Mouse (Mus musculus) megakaryocyte, adult 5-6 weeks (primary cell): ENCODE results near the gene Bcl2l14. TPM values are rescaled to one million over a fixed set of nuclear protein-coding genes. Genes with fewer than 3 reads are reported as not detected.

ENCODE experiments used
- ATAC-seq: 2 replicates; pipeline ENCODE4 v1.8.0; 2016; ENCODE audit warnings: mild to moderate bottlenecking, inconsistent platforms; ENCODE audit not compliant: poor library complexity, severe bottlenecking
- total RNA-seq, 2 experiments: library from RNA; stranded (forward) in 1 of 2; stranded (reverse) in 1 of 2; fragments of 153-499, 151-499 nt in 1 of 2; fragments of 221-1000, 200-1000 nt in 1 of 2; gene quantifications; 2 replicates each; pipeline versions ENCODE4 v1.2.3 to v1.2.4; 2015 to 2017

Gene Bcl2l14
- total RNA-seq (2015) (0.22 and 0.50 TPM in 2 replicates), total RNA-seq (2017) (0.49 and 1.4 TPM in 2 replicates)

DNA sequence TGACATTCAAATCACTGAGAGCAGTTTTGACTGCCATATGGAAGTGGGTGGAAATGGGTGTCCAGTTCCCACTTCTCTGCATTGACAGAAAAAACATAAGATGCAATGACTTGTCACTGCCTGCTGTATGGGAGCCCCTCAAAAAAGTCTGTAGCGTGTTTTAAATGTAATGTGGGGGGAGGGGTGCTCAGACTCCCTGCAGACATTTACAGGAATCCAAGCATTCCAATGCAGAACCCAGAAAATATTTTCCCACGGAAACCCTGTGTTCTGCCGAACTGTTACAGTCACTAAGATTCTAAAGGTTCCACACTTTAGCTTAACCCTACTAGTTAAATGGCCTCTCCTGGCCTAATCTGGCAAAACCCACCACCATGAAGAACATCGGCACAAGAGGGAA, at the start of gene Bcl2l14:
Bcl2l14 (plus strand) TSS at position 301 of the 400 bp plus-strand sequence.
- ATAC-seq = no peak

DNA sequence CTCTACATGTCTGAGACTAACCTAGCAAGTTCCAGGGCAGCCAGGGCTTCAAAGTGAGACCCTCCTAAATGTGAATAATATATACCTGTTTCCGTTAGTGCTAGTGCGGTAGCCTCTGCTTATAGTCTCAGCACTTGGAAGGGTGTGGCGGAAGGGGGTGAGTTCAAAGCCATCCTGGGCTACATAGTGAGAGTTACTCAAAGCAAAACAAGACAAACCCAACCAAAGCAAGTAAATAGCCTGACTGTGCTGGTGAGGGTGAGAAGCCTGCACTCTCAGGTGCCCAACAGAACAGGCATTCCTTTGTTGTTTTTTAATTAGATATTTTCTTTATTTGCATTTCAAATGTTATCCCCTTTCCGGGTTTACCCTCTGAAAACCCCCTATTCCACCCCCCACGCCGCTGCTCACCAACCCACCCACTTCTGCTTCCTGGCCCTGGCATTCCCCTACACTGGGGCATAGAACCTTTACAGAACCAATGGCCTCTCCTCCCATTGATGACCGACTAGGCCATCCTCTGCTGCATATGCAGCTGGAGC, 47.5 kb upstream of the Bcl2l14 start:
- ATAC-seq = no peak

DNA sequence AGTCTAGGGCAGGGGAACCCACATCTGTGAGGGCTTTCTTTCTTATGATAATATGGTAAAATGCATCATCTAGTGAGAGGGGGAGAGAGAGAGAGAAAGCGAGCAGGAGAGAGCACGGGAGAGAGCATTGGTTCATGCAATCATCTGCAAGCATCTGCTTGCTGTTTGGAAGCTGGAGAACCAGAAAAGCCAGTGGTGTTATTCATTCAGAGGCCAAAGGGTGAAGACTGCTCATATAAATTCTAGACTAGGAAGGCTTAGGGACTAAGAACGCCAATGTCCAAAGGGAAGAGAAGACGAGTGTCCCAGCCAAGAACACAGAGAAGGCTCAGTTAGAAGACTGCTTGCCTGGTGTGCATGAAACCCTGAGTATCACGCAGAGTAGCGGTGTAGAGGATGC, 43.2 kb upstream of the Bcl2l14 start:
- no peak for ATAC-seq

DNA sequence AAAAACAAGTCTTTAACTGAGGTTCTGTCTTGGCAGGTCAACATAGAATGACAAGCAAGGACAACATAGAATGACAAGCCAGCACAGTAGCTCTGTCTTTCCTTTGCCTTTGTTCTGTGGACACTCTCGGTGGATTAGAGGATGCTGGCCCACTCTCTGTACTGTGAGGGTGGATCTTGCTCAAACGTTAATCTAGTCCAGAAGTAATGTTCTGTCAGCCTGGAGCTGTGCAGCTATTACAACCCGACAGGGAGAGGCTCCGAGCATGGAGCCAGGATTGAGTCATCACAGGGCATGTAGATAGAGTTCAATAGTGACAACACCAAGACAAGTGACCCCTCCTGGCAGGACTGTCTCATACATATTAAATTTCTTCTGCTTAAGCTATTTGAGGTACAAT, 42.4 kb upstream of the Bcl2l14 start:
- ATAC-seq = no peak

DNA sequence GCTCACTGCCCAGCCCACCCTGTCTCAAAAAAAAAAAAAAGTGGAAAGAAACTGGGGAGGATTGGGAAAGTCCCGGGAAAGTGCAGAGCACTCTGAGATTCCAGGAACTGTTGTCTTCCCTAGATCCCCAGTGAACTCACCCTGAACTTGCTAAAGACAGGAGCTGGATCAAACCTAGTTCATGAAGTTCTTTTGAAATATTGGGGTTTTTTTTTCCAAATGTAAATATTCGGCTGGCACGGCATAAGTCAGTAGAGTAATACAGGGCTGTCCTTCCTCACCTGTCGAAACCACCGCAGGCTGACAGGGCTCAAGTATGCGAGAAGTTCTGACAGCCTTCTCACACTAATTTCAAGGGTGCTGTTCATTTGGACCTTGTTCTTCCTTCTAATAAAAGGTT, 38.5 kb upstream of the Bcl2l14 start:
- no peak for ATAC-seq

DNA sequence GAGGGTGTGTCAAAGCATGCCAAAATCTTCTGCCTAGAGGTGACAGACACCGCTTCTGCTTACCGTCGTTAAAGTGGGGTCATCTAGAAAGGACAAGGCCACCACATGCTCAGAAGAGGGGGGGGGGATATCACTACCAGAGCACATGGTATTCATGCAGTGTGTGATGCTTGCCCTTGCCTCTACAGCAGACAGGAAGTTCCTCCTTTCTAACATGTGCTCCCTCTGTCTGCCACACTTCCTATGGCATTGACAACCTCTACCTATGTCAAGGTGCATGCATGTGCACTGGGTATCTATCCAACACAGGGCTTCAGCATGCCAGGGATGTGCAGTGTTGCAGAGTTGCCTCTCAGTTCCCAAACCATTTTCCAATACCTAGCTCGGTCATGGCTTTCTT, 36.0 kb upstream of the Bcl2l14 start:
- ATAC-seq = no peak

DNA sequence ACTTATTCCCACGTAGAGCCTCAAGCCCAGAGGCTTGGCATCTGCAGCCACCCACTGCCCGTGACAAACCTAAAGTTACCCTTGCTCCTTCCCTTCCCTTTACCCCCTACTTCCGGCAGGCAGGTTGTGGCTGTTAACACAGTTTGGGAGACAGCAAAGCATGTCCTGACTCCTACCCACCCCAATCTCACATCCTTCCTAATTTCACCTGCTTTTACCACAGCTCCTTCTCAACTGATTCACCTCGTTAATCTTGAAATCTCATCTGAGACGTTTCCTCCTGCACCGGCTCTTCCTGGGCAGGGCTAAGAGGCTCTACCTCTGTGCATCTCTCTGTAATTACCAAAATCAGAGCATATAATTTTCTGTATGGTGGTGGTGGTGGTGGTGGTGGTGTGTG, 31.5 kb upstream of the Bcl2l14 start:
- ATAC-seq = no peak

DNA sequence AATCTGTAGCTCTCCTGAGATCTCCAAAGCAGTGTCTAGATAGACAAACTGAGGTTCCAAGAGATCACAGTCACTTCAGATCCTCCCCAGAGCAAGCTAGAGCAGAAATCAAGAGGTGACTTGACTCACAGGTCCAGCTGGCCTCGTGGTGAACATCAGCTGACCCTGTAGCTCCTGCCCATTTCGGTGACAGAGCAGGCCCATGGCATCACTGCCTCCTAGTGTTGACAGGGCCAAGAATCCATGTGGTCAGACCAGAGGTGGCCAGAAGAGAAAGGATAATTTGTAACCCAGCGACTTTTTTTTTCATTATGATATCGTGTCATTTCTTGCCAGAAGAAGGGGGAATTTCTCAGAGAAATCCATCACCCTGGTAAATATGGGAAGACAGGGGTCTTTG, 30.2 kb upstream of the Bcl2l14 start:
- ATAC-seq = peak; percentile 36

DNA sequence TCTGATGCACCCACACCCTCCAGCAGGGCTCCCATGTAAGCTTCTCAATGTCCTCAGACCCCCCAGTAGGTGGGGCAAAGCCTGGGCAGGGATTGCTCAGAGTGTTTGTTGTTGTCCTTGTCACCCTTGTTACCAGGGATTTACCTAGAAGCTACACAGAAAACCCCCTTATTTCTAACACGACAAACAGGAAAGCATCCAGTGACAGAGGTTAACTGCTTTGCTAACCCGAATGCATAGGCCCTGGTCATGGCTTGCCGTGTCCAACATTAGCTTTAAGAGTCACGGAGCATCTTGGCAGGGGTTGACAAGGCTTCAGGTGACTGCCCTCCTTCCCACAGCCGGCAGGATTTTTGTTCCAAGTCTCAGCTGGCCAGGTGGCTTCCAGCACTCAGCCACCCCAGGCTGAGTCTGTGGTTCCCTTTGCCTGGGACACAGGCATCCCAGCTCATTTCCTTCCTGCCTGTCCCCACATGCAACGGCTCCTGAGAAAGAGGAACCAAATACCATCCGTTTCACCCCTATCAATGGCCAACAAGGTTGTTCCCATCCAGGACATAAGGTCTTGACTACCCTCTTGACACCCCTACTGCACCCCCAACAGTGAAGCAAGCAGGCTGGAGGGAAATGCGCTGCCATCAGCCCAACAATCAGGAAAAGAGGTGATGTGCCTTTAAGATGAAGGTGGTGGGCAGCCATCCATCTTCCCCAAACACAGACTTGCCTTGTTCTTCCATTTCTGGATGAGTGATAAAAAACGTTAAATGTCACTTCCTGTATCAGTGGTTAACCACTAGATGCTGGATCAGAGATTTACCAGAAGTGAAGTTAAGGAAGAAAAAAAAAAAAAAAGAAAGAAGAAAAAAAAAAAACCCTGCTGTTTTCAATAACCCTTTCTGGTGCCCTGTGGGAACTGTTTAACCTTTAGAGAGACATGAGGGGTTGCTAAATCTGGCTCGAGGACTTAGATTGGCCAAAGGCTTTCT, 29.5 kb upstream of the Bcl2l14 start:
- ATAC-seq = peak; percentile 85

DNA sequence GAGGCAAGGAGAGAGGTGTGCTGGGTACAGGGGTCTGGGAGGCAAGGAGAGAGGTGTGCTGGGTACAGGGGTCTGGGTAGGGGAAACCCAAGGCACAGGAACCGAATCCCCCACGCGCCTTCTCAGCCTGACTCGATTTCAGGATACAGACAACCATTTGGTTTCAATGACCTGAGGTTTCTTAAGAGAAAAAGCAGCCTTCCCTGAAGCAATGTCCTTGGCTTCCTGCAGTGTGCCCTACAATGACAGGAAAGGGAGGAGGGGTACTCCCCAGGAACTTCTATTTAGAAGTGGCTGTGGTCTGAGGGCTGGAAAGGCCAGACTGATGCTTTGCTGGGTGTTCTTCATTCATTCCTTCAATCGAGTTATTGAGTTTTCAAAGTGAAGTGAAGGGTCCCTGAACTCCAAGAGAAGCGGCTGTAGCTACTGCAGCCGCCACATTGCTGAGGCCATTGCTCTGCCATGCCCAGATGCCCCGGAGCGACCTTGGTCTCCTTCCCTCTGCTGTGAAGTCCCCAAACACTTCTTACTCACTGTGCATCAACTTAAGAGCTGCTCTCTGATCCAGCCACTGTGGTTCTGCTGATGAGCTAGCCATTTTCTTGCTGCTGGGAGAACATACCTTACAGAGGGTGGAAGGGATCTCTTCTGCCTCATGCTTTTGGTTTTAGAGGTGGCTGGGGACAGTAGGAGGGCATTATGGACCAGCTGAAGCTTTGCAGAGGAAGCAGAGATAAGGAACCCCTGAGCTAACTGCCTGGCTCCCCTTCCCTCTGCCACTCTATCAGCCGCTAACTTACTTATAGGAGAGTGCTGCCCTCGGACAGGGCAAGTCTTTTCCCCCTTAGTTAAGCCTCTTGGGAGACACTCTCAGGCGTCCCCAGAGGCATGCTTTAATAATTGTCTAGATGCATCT, 28.5 kb upstream of the Bcl2l14 start:
- no peak for ATAC-seq

DNA sequence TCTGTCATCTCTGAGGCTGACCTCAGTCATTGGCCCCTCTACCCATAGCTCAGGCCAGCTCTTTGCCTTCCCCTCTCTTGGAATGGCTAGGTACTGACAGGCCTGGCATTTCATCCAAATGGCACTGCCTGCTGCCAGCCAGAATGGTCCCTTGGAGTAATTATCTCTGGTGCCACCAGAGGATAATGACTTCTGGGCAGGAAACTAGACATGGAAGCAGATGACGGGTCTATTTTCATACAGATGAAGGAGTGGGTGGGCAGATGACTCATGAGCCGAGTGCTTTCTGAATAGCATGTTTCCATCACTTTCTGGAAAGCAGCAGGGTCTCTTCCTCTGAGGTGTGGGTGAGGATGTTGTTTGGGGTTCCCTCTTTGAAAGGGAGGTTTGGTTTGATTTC, 23.2 kb upstream of the Bcl2l14 start:
- ATAC-seq = no peak

DNA sequence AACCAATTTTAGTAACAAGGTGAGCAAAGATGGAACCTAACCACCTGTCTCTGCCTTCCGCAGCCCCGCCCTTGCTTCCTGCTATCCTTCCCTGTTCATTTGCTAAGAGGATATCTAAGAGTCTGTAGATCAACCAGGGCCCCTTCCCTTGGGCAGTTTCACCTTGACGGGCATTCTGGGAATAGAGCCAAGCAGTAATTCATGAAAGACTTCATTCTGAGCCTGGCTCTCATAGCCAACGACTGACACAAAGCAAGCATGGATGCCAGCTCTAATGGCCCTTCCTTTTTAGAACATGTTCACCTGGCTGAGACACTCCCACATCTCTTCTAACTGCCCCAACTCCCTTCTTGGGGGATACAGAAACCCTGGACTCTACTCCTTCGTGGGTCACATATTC, 18.9 kb upstream of the Bcl2l14 start:
- no peak for ATAC-seq

DNA sequence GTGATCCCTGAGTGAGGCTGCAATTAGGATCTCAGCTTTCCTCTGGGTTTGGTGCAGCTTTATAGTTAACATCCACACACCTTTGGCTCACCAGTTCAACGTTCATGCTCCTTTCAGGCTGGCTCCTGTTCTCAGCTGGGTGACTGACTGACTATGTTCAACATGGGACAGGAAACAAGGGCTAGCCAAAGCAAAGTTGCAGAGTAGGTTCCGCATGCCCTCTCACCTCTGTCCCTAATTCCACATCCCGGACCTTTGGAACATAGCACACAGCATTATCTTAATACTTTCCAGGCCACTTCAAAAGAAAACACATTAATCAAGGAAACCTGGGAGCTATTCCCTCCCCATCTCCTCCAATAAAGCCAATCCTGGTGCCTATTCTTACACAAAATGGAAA, 18.3 kb upstream of the Bcl2l14 start:
- ATAC-seq = no peak

DNA sequence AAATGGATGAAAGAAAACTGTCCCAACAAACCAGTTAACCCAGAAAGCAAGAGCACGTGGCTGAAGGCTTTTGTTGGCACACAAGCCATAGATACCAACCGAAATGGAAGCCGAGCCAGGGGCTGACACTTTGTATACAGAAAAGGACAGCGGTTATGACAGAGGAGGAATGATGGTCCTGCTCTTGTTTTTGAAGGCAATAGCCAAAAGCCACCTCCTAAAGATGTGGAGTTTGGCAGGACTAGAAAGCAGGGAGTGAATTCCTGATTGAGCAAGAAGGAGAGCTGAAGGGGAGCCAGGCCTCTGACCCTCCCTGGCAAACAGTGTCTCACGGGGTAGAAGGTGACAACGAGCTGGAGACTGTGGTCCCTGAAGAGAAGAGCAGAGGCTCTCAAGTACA, 14.7 kb upstream of the Bcl2l14 start:
- no peak for ATAC-seq

DNA sequence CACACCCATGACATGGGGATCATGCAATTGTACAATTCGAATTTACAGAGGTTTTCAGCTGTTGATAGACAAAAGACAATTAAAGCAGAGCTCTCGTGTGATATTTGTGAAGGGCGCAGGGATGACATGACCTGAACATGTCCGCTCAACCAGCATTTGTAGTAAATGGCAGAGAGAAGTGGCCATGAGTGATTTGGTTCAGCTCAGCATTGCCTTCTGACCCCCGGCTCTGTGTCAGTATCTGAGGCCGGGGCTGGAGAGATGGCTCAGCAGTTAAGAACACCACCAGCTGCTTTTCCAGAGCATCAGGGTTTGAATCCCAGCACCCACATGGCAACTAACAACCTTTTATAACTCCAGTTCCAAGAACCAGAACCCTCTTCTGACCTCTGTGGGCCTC, 10.2 kb upstream of the Bcl2l14 start:
- no peak for ATAC-seq

DNA sequence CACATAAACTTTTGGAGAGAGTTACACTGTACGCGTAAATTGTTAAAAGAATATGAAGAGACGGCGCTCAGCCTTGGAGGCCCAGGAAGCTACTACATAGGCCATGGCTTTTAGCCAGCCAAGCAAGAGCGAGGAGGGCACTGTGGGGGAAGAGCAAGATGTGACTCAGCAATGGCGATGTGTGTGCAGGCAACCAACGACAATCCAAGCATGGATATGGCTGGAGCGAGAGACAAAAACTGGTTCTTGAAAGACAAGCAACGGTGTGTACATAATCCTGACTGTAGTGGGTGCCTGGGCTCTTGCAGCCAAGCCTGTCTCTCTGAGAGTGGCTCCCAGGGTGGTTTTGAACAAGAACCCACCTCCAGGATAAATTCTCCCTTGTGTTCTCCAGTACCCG, 8.7 kb upstream of the Bcl2l14 start:
- no peak for ATAC-seq

DNA sequence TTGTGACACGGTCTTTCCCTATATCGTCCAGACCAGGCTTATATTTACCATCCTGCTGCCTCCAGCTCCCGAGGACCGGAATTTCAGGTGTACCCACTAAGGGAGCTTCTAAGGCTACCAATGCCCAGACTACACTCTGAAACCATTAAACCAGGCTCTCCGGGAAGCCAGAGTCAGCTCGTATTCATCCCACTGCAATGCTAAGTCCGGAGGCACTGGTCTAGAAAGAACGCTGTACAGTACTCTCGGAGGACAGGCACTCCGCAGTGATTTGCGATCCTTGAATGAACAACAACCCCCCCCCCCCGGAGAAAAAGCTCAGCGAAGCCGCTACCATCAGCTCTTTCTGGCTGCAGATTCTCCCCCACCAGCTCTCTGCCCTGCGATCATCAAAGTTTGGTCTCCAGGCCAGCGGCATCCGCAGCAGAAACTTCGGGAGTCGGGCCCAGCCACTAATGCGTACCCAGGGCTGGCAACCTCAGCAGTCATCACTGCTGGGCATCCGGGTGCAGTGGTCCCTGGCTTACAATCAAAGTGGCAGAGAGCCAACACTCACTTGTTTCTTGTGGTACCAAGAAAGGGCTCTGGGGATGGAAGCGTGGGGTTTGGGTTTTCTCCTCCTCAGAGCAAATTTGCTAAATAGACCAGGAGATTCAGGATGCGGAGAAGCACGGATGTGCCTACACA, 7.6 kb upstream of the Bcl2l14 start:
- no peak for ATAC-seq

DNA sequence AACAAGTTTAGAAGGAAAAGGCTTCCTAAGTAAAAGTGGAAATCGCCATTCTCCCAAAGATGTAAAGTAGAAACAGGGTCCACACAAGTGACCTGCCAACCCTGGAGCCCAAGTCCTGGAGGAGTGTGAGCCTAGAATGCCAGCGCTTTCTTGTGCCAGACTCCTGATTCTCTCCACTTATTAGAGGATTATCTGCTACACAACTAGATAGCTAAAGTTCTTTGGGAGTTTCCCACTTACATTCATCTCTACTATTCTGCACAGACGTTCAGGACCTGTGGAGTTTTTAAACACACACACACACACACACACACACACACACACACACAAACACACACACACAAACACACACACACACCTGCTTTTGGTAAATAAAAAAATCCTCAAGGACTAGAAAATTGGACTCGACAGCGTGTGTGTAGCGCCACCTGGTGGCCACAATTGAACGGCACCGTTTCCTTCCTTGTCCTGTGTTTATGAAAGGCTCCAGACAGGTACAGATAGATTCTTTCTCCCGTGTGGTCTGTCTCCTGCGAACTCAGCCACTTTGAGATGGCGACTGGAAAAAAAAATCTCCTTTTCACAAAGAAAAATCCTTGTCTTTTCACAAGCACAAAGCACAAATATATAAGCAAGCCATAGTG, 6.7 kb upstream of the Bcl2l14 start:
- ATAC-seq = peak; percentile 83

DNA sequence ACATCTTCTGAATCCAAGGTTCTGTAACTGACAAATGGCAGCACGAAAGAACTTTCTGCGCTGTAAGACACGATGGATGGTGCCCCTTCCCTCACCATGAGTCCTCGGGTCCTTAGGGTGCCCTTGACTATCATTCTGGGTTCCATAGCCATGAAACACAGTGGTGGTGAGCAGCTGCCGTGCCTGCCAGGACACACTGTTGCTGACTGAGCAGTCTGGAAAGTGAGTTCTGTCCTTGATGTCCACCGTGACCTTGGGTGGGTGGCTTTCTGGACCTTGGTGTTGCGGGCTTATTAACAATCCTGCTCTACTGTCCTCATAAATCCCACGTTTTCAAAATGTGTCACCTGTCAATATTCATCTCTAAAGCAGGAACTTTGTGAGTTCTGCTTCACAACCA, 6.2 kb upstream of the Bcl2l14 start:
- no peak for ATAC-seq

DNA sequence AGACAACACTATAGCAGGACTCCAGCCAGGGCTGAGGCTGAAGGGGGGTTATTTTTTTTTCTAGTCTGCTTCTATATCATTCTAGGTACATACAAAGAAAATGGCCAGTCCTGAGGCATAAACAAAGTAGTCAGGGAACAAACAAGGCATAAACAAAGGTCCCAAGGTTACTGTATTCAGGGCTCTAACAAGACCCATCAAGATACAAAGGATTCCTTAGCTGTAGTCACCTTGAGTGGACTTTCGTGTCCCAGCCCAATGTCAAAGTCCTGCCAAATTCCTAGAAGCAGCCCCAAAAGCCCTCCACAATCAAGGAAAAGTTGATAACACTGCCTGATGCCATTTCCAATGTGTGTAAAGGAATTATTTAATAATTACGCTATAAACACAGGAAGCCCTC, 5.3 kb upstream of the Bcl2l14 start:
- ATAC-seq = no peak
